Mouse (Mus musculus): Measurements from ENCODE around the gene Cpped1.

Gene Cpped1

GRCm38 (mm10) chr16:11845309-11845708 is 63.9 kb downstream of the Cpped1 start:
- no peak for DNase-seq (ENCODE audit: low read depth, low spot score)

DNA sequence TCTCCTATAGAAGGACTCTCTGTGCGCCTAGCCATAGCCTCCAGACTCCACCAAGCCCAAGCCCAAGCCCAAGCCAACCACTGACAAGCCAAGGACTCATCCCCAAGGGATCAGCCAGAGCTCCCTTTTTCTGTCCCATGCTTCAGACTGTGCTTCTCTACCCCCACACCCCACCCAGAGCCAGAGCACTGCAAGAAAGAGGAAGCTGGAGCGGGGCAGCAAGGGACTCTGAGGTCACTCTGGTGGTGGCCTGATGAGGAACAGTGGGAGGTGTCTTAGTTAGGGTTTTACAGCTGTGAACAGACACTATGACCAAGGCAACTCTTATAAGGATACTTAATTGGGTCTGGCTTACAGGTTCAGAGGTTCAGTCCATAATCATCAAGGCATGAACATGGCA is 65.8 kb downstream of the Cpped1 start:
- no peak for DNase-seq (ENCODE audit: low read depth, low spot score)

- DNase-seq (ENCODE audit: low read depth, low spot score) = no peak
Measured at GRCm38 (mm10) chr16:11833474-11833873, 75.8 kb downstream of the Cpped1 start.

GRCm38 (mm10) chr16:11828816-11829215 is 80.4 kb downstream of the Cpped1 start:
- DNase-seq (ENCODE audit: low read depth, low spot score) = no peak

DNA sequence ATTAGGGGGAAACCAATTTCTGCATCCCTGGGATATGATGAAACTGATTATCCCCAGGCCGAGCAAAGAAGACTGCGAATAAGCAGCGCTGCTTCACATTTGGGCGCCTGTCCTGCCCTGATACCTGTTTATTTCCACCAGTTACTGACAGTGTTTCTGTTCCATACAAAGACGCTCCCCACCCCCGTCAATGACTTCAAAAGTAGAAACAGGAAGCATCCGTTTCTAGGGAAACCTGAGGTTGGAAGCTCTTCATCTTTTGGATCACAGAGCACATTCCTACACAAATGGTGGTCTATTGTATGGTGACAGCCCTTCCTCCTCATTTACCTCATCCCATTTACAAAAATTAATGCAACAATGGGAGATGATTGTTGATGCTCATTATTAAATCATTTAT is 84.4 kb downstream of the Cpped1 start:
- DNase-seq (ENCODE audit: low read depth, low spot score) = no peak

GRCm38 (mm10) chr16:11824385-11824784 is 84.9 kb downstream of the Cpped1 start:
- no peak for DNase-seq (ENCODE audit: low read depth, low spot score)

GRCm38 (mm10) chr16:11820791-11821190 is 88.5 kb downstream of the Cpped1 start:
- DNase-seq (ENCODE audit: low read depth, low spot score) = no peak

DNA sequence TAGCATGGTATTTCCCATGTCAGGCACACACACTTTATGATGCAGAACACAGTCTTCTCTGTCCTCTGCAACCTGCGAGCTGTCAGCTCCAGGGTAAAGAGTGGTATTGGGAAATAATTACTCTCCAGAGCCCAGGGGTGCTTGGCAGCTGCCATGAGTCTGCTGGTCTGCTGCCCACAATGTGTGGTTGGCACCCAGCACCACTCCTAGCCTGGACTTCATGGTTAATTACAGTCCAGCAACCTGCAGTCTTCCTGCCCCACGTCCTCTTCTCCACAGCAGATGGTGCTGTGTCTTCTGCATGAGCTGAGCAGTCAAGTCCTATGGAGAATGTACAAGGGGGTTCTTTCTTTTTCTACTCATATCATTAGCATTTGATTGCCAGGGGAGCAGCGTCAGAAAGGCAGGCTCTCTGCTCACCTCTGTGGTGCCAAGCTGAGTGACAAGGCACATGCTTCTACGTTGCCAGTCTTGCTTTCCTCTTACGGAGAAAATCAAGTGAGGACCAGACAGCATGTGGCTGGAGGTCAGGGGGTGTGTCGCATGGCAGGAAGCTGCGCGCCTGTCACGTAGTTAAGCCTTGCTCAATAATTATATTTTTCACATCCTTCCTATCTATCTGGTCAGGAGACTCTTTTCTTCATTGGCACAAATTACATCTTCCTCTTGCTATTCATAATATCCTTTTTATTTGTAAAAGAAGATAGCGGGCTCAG is 94.2 kb downstream of the Cpped1 start:
- peak; percentile 22 for DNase-seq (ENCODE audit: low read depth, low spot score)

GRCm38 (mm10) chr16:11812119-11812518 is 97.1 kb downstream of the Cpped1 start:
- no peak for DNase-seq (ENCODE audit: low read depth, low spot score)

- no peak for DNase-seq (ENCODE audit: low read depth, low spot score)
Measured at GRCm38 (mm10) chr16:11809615-11810014, 99.6 kb downstream of the Cpped1 start.

GRCm38 (mm10) chr16:11801960-11802539 is 107.2 kb downstream of the Cpped1 start:
- DNase-seq (ENCODE audit: low read depth, low spot score) = peak; percentile 64

GRCm38 (mm10) chr16:11795758-11796460 is 113.3 kb downstream of the Cpped1 start:
- no peak for DNase-seq (ENCODE audit: low read depth, low spot score)

DNA sequence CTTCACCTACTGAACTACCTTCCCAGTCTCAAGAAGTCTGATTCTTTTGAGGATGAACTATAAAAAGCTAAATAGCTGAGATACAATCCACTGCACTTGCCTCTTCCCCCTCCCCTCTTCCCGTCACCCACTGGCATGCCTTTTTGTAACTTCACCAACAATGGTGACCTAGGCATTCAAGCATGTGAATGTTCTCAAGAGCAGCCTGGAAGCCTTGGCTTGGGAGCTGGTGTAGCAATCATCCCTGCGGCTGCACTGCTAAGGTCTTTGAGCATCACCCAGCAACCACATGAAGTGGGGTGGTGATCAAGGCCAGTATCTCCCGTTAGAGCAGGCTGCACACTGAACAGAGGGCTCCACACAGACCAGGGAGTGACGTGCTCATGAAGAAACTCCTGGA is 114.6 kb downstream of the Cpped1 start:
- DNase-seq (ENCODE audit: low read depth, low spot score) = no peak

DNA sequence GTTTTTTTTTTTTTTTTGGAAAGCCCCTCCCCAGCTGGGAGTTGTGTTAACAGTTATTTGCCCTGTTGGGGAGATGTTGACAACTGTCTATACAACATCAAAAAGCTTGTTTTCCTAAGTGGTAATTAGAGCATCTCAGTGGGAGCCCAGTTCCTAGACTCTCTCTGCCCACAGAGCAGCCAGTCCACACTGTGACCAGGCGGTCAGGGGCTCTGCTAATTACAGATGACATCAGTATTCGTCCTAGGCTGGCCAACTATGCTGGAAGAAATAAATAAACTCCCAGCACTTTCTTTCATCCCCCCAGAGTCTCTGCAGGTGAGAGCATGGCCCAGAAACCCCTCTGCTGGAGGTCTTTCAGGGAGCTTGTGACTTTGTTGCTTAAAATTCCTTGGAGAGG is 115.9 kb downstream of the Cpped1 start:
- no peak for DNase-seq (ENCODE audit: low read depth, low spot score)

DNA sequence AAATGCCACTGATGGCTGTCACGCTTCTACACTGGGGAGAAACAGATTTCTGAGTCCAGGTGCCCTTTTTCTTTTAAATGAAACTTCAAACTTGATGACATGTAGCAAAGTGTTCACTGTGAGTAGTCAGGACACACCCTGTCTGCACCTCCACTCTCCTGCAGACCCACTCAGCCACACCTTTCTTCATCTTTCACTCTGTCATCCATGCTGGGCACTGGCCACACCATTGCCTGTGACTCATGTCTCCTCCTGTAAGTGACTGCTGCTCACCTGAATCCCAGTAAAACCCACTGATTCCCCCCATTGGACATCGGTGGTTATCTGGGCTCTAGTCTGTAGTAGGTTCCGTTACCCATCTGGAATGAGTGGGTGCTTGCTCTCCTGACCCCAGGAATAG is 118.8 kb downstream of the Cpped1 start:
- DNase-seq (ENCODE audit: low read depth, low spot score) = no peak

GRCm38 (mm10) chr16:11785806-11786205 is 123.4 kb downstream of the Cpped1 start:
- no peak for DNase-seq (ENCODE audit: low read depth, low spot score)

GRCm38 (mm10) chr16:11784354-11784753 is 124.9 kb downstream of the Cpped1 start:
- DNase-seq (ENCODE audit: low read depth, low spot score) = no peak

DNA sequence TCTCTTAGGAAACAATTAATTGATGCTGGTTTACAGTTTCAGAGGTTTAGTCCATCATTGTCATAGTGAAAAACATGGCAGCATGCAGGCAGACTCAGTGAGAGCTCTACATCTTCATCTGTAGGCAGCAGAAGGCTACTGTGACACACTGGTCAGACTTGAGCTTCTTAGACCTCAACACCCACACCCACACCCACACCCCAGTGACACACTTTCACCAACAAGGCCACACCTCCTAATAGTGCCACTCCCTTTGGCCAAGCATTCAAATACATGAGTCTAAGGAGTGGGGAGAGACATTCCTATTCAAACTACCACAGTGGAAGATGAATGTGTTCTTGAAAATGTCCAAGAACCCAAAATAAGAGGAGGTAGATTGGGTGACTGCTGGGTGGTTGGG is 125.9 kb downstream of the Cpped1 start:
- DNase-seq (ENCODE audit: low read depth, low spot score) = peak; percentile 12

GRCm38 (mm10) chr16:11782082-11782481 is 127.2 kb downstream of the Cpped1 start:
- DNase-seq (ENCODE audit: low read depth, low spot score) = peak; percentile 15

DNA sequence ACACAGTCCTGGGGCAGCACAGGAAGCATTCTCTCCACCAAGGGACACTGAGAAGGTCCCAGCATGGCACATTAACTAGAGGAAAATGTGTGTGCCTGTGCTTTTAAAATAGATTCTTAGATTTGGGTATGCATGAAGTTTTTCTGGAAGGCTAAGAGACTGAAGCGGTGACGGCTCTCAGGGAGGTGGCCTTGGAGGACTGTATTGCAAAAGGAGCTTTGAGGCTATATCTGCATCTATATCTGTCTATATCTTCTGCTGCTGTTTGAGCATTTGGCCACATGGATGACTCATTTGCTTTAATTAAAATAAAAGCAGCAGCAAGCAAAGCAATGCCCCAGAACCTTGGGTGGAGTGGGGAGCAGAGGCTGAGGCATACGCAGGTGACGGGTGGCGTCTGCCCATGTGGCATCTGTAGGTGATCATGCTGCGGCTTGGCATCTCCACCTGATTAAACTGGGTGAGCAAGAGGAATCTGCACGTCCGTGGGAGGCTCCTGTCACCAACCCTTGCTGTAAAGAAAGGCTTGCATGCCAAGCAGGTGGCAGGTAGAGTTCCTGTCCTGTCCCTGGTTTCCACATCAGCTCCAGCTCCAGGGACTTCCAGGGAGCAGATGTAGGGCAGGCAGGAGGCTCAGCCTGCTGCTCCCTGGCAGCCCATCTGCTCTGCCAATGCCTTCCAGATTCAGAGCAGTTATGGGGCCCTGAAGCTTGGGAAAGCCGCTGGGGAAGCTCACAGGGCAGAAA is 130.4 kb downstream of the Cpped1 start:
- DNase-seq (ENCODE audit: low read depth, low spot score) = no peak

DNA sequence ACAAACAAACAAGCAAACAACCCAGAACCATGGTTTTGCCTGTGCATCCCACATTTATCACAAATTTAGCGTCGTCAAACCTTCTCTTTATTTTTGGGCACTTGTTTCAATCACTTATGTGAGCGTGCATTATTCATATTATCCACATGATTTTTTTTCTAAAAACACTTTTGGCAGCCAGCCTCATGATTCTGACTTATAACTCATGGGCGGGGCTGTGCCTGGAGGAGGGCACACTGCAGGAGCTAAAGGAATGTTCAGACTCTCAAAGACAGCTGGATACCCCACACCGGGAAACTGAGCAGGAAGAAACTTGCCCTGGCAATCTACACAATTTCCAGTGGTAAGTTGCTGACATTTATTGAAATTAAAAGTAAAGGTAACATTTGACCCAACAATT is 131.1 kb downstream of the Cpped1 start:
- peak; percentile 74 for DNase-seq (ENCODE audit: low read depth, low spot score)

DNA sequence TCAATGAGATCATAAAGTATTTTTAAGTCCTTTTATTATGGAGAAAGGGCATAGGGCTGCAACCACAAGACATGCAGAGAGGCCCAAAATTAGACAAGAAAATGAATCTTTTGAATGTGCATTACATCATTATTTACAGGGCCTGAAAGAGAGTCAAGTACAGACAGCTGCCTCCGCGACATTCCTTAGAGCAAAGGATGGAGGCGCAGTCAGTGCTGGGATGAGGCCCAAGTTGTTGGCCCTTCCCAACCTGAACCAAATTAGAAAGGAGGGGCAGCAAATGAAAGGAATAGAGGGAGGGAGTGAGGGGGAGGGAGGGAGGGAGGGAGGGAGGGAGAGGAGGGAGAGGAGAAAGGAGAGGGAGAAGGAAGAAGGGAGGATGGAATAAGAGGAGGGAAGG is 132.7 kb downstream of the Cpped1 start:
- DNase-seq (ENCODE audit: low read depth, low spot score) = no peak
